8 mouse cellular contexts compared by ENCODE assay signal in genomic region chr17:69969021-69969815, GRCm38 (mm10). TPM values are rescaled to one million over a fixed set of nuclear protein-coding genes. Genes with fewer than 3 reads are reported as not detected.
DNase-seq lines count a peak whose midpoint lies in the region; ATAC-seq and TF ChIP-seq lines count a peak whose summit lies in the region.

Gene Dlgap1 (plus strand): TSS chr17:69969073.

- H3K4me1 ChIP-seq in forebrain, embryonic 13.5 days, result peaks cover 11% of the 10 kb centered on the region
- H3K4me1 ChIP-seq in liver, postnatal 0 days (ENCODE audit: insufficient read depth), result 0 out of 2 replicates have a peak, but pooled peaks cover 3% of the 10 kb centered on the region

- TF ChIP-seq CTCF in liver, postnatal 0 days (IDR thresholded peaks at IDR 0.05; ENCODE audit: low read depth), result 0 out of 2 replicates have a peak, but pooled peaks have one; percentile 24

- ATAC-seq in cerebellum, adult (ENCODE audit: insufficient number of reproducible peaks, low FRiP score, low TSS enrichment), result peak; percentile 88
- ATAC-seq in forebrain, embryonic 13.5 days, result peak; percentile 93
- ATAC-seq in liver, postnatal 0 days, result peak; percentile 93
- no peak for ATAC-seq in inflammation-experienced regulatory T-cells, adult 6 months

- DNase-seq in Muller cell, postnatal 12 days (ENCODE audit: inconsistent ontology term), result peak; percentile 91
- peak; percentile 58 to 60 for DNase-seq in heart, postnatal 10 days
- peak; percentile 83 to 89 for DNase-seq in kidney, postnatal 4 days
- peak; percentile 62 for DNase-seq in liver, postnatal 0 days
- DNase-seq in right cerebral cortex, adult 2 months (ENCODE audit: low spot score in 2 of 2), result peak; percentile 62 to 68

- peak within 1 kb of the TSS; percentile 78 for H3K9ac ChIP-seq in forebrain, embryonic 13.5 days
- H3K9ac ChIP-seq in liver, postnatal 0 days (replicated peaks), result no peak within 1 kb of the TSS

- peak within 1 kb of the TSS; percentile 59 for H3K27ac ChIP-seq in forebrain, embryonic 13.5 days
- H3K27ac ChIP-seq in liver, postnatal 0 days (ENCODE audit: low read depth), result no peak within 1 kb of the TSS

- H3K4me3 ChIP-seq in forebrain, embryonic 13.5 days, result peak within 1 kb of the TSS; percentile 61
- H3K4me3 ChIP-seq in liver, postnatal 0 days (ENCODE audit: low read depth, low read length), result peak within 1 kb of the TSS; percentile 34

- no peaks in the 10 kb centered on the region for H3K36me3 ChIP-seq in forebrain, embryonic 13.5 days (ENCODE audit: poor library complexity, severe bottlenecking)
- H3K36me3 ChIP-seq in liver, postnatal 0 days (replicated peaks; ENCODE audit: insufficient read depth, low read length), result no peaks in the 10 kb centered on the region

- H3K4me2 ChIP-seq in forebrain, embryonic 13.5 days, result peak within 1 kb of the TSS; percentile 90
- peak within 1 kb of the TSS; percentile 64 for H3K4me2 ChIP-seq in liver, postnatal 0 days (ENCODE audit: low read depth, low read length)

- WGBS in forebrain, embryonic 13.5 days, result 0% methylated on average over 84 of the region's 105 CpGs
- under 1% methylated on average over 64 of the region's 105 CpGs for WGBS in liver, postnatal 0 days (ENCODE audit: insufficient replicate concordance)

- H3K9me3 ChIP-seq in forebrain, embryonic 13.5 days (replicated peaks), result no peaks in the 10 kb centered on the region
- H3K9me3 ChIP-seq in liver, postnatal 0 days (ENCODE audit: low read length), result no peaks in the 10 kb centered on the region

- TF ChIP-seq EP300 in liver, postnatal 0 days (IDR thresholded peaks at IDR 0.05; ENCODE audit: low read depth), result no peak

- H3K27me3 ChIP-seq in forebrain, embryonic 13.5 days, result peaks cover 23% of the 10 kb centered on the region
- H3K27me3 ChIP-seq in liver, postnatal 0 days (ENCODE audit: insufficient read depth, low read length), result peaks cover 35% of the 10 kb centered on the region

- intact Hi-C loops in heart, postnatal 10 days (cut with DNase I), result loop anchor here (10.0 kb wide), 1 partner anchor 404 kb away; no protein-coding TSS in a partner anchor

RNA-seq across cellular contexts. Expression of gene Dlgap1, which starts in this region (rescaled TPM):
- 9.3 and 12.3 TPM in 2 replicates for polyA plus RNA-seq in forebrain, embryonic 13.5 days (2015; fragmentation: Nextera tagmentation; extraction: Ambion mirVana)
- total RNA-seq in heart, postnatal 10 days (2021), result under 1 TPM; 0.40 to 0.53 TPM
- polyA plus RNA-seq in liver, postnatal 0 days (2015; fragmentation: Nextera tagmentation; extraction: Ambion mirVana), result 0.22 and 0.31 TPM in 2 replicates
- polyA plus RNA-seq in inflammation-experienced regulatory T-cells, adult 6 months (2017; shearing (Covaris generic)), result not detected

Comparison
In these comparisons a context has a peak if more than half of its experiments do, and no peak if none do; other contexts are left out.
1. Peak in DNase-seq in heart, postnatal 10 days; RNA of the gene not detected or under 1 TPM.
2. Peak in DNase-seq, ATAC-seq, H3K4me3 ChIP-seq and H3K4me2 ChIP-seq in liver, postnatal 0 days; RNA of the gene not detected or under 1 TPM.